Mouse (Mus musculus) myocyte (in vitro differentiated cells): ENCODE data around the gene Hcrtr1. TPM values are rescaled to one million over a fixed set of nuclear protein-coding genes. Genes with fewer than 3 reads are reported as not detected.

Source experiments
- H3K27me3 ChIP-seq: one replicate; pipeline ENCODE4 v1.6.1; 2011; ENCODE audit not compliant: control insufficient read depth, insufficient read depth, insufficient read length
- H3K36me3 ChIP-seq: one replicate; pipeline ENCODE4 v1.6.1; 2011; ENCODE audit not compliant: control insufficient read depth, insufficient read depth
- H3K4me2 ChIP-seq: one replicate; pipeline ENCODE4 v1.6.1; 2011; ENCODE audit warnings: low read depth, control low read depth
- H3K4me3 ChIP-seq: one replicate; pipeline ENCODE4 v1.5.1; 2011; ENCODE audit warnings: mild to moderate bottlenecking, control low read depth, moderate library complexity
- H3K79me2 ChIP-seq: one replicate; pipeline ENCODE4 v1.6.1; 2011; ENCODE audit not compliant: control insufficient read depth, insufficient read depth
- H3ac ChIP-seq: one replicate; pipeline ENCODE4 v1.6.1; 2011; ENCODE audit not compliant: control insufficient read depth, insufficient read length
- CEBPB ChIP-seq: IDR thresholded peaks from 2 replicates; pipeline ENCODE4 v1.6.1; 2011; ENCODE audit warnings: mild to moderate bottlenecking, moderate library complexity; ENCODE audit not compliant: poor library complexity, insufficient read depth, severe bottlenecking
- E2F4 ChIP-seq: IDR thresholded peaks from one replicate; pipeline ENCODE4 v1.6.1; 2011; ENCODE audit warnings: mild to moderate bottlenecking, control low read depth, moderate library complexity; ENCODE audit not compliant: insufficient read depth
- MAX ChIP-seq: IDR thresholded peaks from one replicate; pipeline ENCODE4 v1.6.1; 2011; ENCODE audit warnings: low read depth, mild to moderate bottlenecking, control low read depth
- MYOD1 ChIP-seq, 3 experiments: IDR thresholded peaks; one replicate each; pipeline ENCODE4 v1.6.1; 2011; ENCODE audit warnings: control low read depth in 2 of 3, low read depth in 2 of 3, mild to moderate bottlenecking in 2 of 3, moderate library complexity in 1 of 3; ENCODE audit not compliant: insufficient read length in 2 of 3, control insufficient read depth in 1 of 3
- MYOG ChIP-seq, 3 experiments: IDR thresholded peaks; one replicate each; pipeline ENCODE4 v1.6.1; 2011; ENCODE audit warnings: control low read depth in 2 of 3, low read depth in 2 of 3, mild to moderate bottlenecking in 2 of 3; ENCODE audit not compliant: insufficient read length in 2 of 3, control insufficient read depth in 1 of 3, insufficient read depth in 1 of 3
- POLR2A ChIP-seq: IDR thresholded peaks from one replicate; pipeline ENCODE4 v1.6.1; 2011; ENCODE audit warnings: low read depth, mild to moderate bottlenecking, control low read depth, moderate library complexity; ENCODE audit not compliant: insufficient read length
- POLR2AphosphoS2 ChIP-seq: IDR thresholded peaks from one replicate; pipeline ENCODE4 v1.6.1; 2011; ENCODE audit warnings: low read depth, control low read depth; ENCODE audit not compliant: insufficient read length
- REST ChIP-seq: IDR thresholded peaks from one replicate; pipeline ENCODE4 v1.6.1; 2011; ENCODE audit warnings: mild to moderate bottlenecking, control low read depth, moderate library complexity; ENCODE audit not compliant: insufficient read depth, insufficient read length
- SRF ChIP-seq: IDR thresholded peaks from one replicate; pipeline ENCODE4 v1.6.1; 2011; ENCODE audit warnings: low read depth; ENCODE audit not compliant: control insufficient read depth, insufficient read length
- TCF12 ChIP-seq: IDR thresholded peaks from one replicate; pipeline ENCODE4 v1.6.1; 2011; ENCODE audit warnings: mild to moderate bottlenecking, control low read depth; ENCODE audit not compliant: poor library complexity, insufficient read depth, severe bottlenecking
- TCF3 ChIP-seq: IDR thresholded peaks from one replicate; pipeline ENCODE4 v1.6.1; 2011; ENCODE audit warnings: low read depth, control low read depth; ENCODE audit not compliant: insufficient read length
- USF1 ChIP-seq: IDR thresholded peaks from one replicate; pipeline ENCODE4 v1.6.1; 2011; ENCODE audit warnings: low read depth, mild to moderate bottlenecking, control low read depth, moderate library complexity
- polyA plus RNA-seq: library from polyadenylated mRNA; unstranded; fragments of >200 nt; fragmentation: generic; extraction: Trizol; gene quantifications from one replicate; pipeline ENCODE4 v1.2.1, GENCODE M21; 2012; ENCODE audit warnings: missing spikeins

The Hcrtr1 gene
- polyA plus RNA-seq, 1 experiment, result not detected

GRCm38 (mm10) chr4:130138441-130139213 is 532 bp downstream of the Hcrtr1 start:
- Histone ChIP-seq H3K4me3 (no peak overlapping the region), H3ac (no peak overlapping the region), H3K4me2 (peak overlapping the region; percentile 12), H3K36me3 (no peaks in the 10 kb centered on the region), H3K79me2 (no peaks in the 10 kb centered on the region), H3K27me3 (peaks cover 59% of the 10 kb centered on the region)
- TF ChIP-seq SRF (no peak), POLR2AphosphoS2 (no peak), POLR2A (no peak), CEBPB (no peak), E2F4 (no peak), REST (no peak), TCF12 (no peak)

- no peak for TF ChIP-seq CEBPB
- TF ChIP-seq E2F4, result no peak
- no peak for TF ChIP-seq TCF12
- TF ChIP-seq REST, result no peak
- no peak for TF ChIP-seq POLR2AphosphoS2
- no peak for TF ChIP-seq USF1
- TF ChIP-seq MAX, result no peak
- TF ChIP-seq POLR2A, result no peak
- no peak for TF ChIP-seq MYOG (IDR thresholded peaks at IDR 0.05; ENCODE audit: control insufficient read depth in 1 of 3, insufficient read depth in 1 of 3, insufficient read length in 2 of 3, low read depth in 2 of 3)
- no peak for TF ChIP-seq TCF3
- no peak for TF ChIP-seq SRF
- TF ChIP-seq MYOD1 (IDR thresholded peaks at IDR 0.05; ENCODE audit: control insufficient read depth in 1 of 3, insufficient read length in 2 of 3, low read depth in 2 of 3), result no peak
- no peak overlapping the region for H3K4me3 ChIP-seq
- no peak overlapping the region for H3ac ChIP-seq
- H3K4me2 ChIP-seq, result no peak overlapping the region
- H3K36me3 ChIP-seq, result no peaks in the 10 kb centered on the region
- no peaks in the 10 kb centered on the region for H3K79me2 ChIP-seq
- peaks cover 30% of the 10 kb centered on the region for H3K27me3 ChIP-seq
These were observed 5.8 kb downstream of the Hcrtr1 start for GRCm38 (mm10) chr4:130133399-130133798.

GRCm38 (mm10) chr4:130131448-130132105 is 7.6 kb downstream of the Hcrtr1 start:
- H3ac ChIP-seq, result no peak overlapping the region
- no peaks in the 10 kb centered on the region for H3K36me3 ChIP-seq
- no peaks in the 10 kb centered on the region for H3K79me2 ChIP-seq
- no peak overlapping the region for H3K4me3 ChIP-seq
- H3K4me2 ChIP-seq, result no peak overlapping the region
- peaks cover 12% of the 10 kb centered on the region for H3K27me3 ChIP-seq
- no peak for TF ChIP-seq CEBPB
- TF ChIP-seq MYOD1 (IDR thresholded peaks at IDR 0.05; ENCODE audit: control insufficient read depth in 1 of 3, insufficient read length in 2 of 3, low read depth in 2 of 3), result no peak
- no peak for TF ChIP-seq TCF3
- no peak for TF ChIP-seq E2F4
- no peak for TF ChIP-seq USF1

- Histone ChIP-seq H3K36me3 (peaks cover 1% of the 10 kb centered on the region), H3K4me2 (no peak overlapping the region), H3K27me3 (peaks cover 8% of the 10 kb centered on the region), H3K4me3 (no peak overlapping the region), H3ac (no peak overlapping the region), H3K79me2 (no peaks in the 10 kb centered on the region)
- no peak for TF ChIP-seq POLR2AphosphoS2
- TF ChIP-seq TCF12, result no peak
- TF ChIP-seq MYOG (IDR thresholded peaks at IDR 0.05; ENCODE audit: control insufficient read depth in 1 of 3, insufficient read depth in 1 of 3, insufficient read length in 2 of 3, low read depth in 2 of 3), result no peak
- no peak for TF ChIP-seq MAX
- TF ChIP-seq SRF, result no peak
- no peak for TF ChIP-seq TCF3
- TF ChIP-seq POLR2A, result no peak
- TF ChIP-seq REST, result no peak
- TF ChIP-seq MYOD1 (IDR thresholded peaks at IDR 0.05; ENCODE audit: control insufficient read depth in 1 of 3, insufficient read length in 2 of 3, low read depth in 2 of 3), result no peak
- TF ChIP-seq USF1, result no peak
- no peak for TF ChIP-seq CEBPB
- no peak for TF ChIP-seq E2F4
These were observed 8.4 kb downstream of the Hcrtr1 start for GRCm38 (mm10) chr4:130130641-130131350.
